Mouse (Mus musculus) myocyte (in vitro differentiated cells): ENCODE data around the gene Sec24c.

Experiments used
- CEBPB ChIP-seq: IDR thresholded peaks from 2 replicates; pipeline ENCODE4 v1.6.1; 2011; ENCODE audit warnings: mild to moderate bottlenecking, moderate library complexity; ENCODE audit not compliant: poor library complexity, insufficient read depth, severe bottlenecking
- MAX ChIP-seq: IDR thresholded peaks from one replicate; pipeline ENCODE4 v1.6.1; 2011; ENCODE audit warnings: low read depth, mild to moderate bottlenecking, control low read depth
- MYOG ChIP-seq, 3 experiments: IDR thresholded peaks; one replicate each; pipeline ENCODE4 v1.6.1; 2011; ENCODE audit warnings: control low read depth in 2 of 3, low read depth in 2 of 3, mild to moderate bottlenecking in 2 of 3; ENCODE audit not compliant: insufficient read length in 2 of 3, control insufficient read depth in 1 of 3, insufficient read depth in 1 of 3
- POLR2A ChIP-seq: IDR thresholded peaks from one replicate; pipeline ENCODE4 v1.6.1; 2011; ENCODE audit warnings: low read depth, mild to moderate bottlenecking, control low read depth, moderate library complexity; ENCODE audit not compliant: insufficient read length
- POLR2AphosphoS2 ChIP-seq: IDR thresholded peaks from one replicate; pipeline ENCODE4 v1.6.1; 2011; ENCODE audit warnings: low read depth, control low read depth; ENCODE audit not compliant: insufficient read length
- REST ChIP-seq: IDR thresholded peaks from one replicate; pipeline ENCODE4 v1.6.1; 2011; ENCODE audit warnings: mild to moderate bottlenecking, control low read depth, moderate library complexity; ENCODE audit not compliant: insufficient read depth, insufficient read length
- USF1 ChIP-seq: IDR thresholded peaks from one replicate; pipeline ENCODE4 v1.6.1; 2011; ENCODE audit warnings: low read depth, mild to moderate bottlenecking, control low read depth, moderate library complexity

- TF ChIP-seq USF1 (no peak), MYOG (IDR thresholded peaks at IDR 0.05; ENCODE audit: control insufficient read depth in 1 of 3, insufficient read depth in 1 of 3, insufficient read length in 2 of 3, low read depth in 2 of 3) (no peak), POLR2A (no peak), REST (no peak), POLR2AphosphoS2 (peak; percentile 25), CEBPB (no peak), MAX (no peak)
Measured at GRCm38 (mm10) chr14:20693589-20694101, 19.5 kb downstream of the Sec24c start.
